Mouse (Mus musculus): ENCODE measurements at regions not wholly inside any gene's neighbourhood (a gene's known extent, or its start where the extent isn't known, plus 50 kb on each side); places are given as distances from the start of the nearest gene placed in this dataset.
A peak's percentile ranks its signal among the peaks of the same experiment; 100 is the strongest.

GRCm38 (mm10) chr17:88326740-88327123, 113.8 kb upstream of the Foxn2 start:
- H3K4me1 ChIP-seq (replicated peaks) = peaks cover 29% of the 10 kb centered on the region
- no peak overlapping the region for H3K9ac ChIP-seq
- peaks cover 14% of the 10 kb centered on the region for H3K9me3 ChIP-seq (replicated peaks)
- no peaks in the 10 kb centered on the region for H3K27me3 ChIP-seq (replicated peaks)
- 83% methylated on average over 4 of the region's 4 CpGs for WGBS
- H3K4me2 ChIP-seq = no peak overlapping the region
- no peak overlapping the region for H3K27ac ChIP-seq (ENCODE audit: poor library complexity, severe bottlenecking)
- no peaks in the 10 kb centered on the region for H3K36me3 ChIP-seq
- H3K4me3 ChIP-seq = no peak overlapping the region
- no peak for ATAC-seq (ENCODE audit: insufficient number of reproducible peaks, low FRiP score)

- Histone ChIP-seq H3K36me3 (no peaks in the 10 kb centered on the region), H3K27me3 (replicated peaks) (no peaks in the 10 kb centered on the region), H3K9me3 (replicated peaks) (peaks cover 14% of the 10 kb centered on the region), H3K9ac (no peak overlapping the region), H3K4me2 (no peak overlapping the region), H3K27ac (ENCODE audit: poor library complexity, severe bottlenecking) (no peak overlapping the region), H3K4me3 (no peak overlapping the region), H3K4me1 (replicated peaks) (peaks cover 29% of the 10 kb centered on the region)
- WGBS = 66% methylated on average over 8 of the region's 8 CpGs
- no peak for ATAC-seq (ENCODE audit: insufficient number of reproducible peaks, low FRiP score)
Measured at GRCm38 (mm10) chr17:88327791-88328190, 112.7 kb upstream of the Foxn2 start.

- Histone ChIP-seq H3K4me2 (no peak overlapping the region), H3K9ac (no peak overlapping the region), H3K27ac (ENCODE audit: poor library complexity, severe bottlenecking) (no peak overlapping the region), H3K36me3 (no peaks in the 10 kb centered on the region), H3K27me3 (replicated peaks) (no peaks in the 10 kb centered on the region), H3K9me3 (replicated peaks) (peaks cover 14% of the 10 kb centered on the region), H3K4me3 (no peak overlapping the region), H3K4me1 (replicated peaks) (peaks cover 29% of the 10 kb centered on the region)
- WGBS = 42% methylated on average over 8 of the region's 8 CpGs
- no peak for ATAC-seq (ENCODE audit: insufficient number of reproducible peaks, low FRiP score)
Measured at GRCm38 (mm10) chr17:88328807-88329206, 111.7 kb upstream of the Foxn2 start.

- Histone ChIP-seq H3K4me1 (replicated peaks) (peaks cover 29% of the 10 kb centered on the region), H3K4me2 (peak overlapping the region; percentile 33), H3K9me3 (replicated peaks) (peaks cover 14% of the 10 kb centered on the region), H3K36me3 (no peaks in the 10 kb centered on the region), H3K27ac (ENCODE audit: poor library complexity, severe bottlenecking) (peak overlapping the region; percentile 28; the same call in 1 of the 2 replicates), H3K9ac (no peak overlapping the region), H3K4me3 (no peak overlapping the region), H3K27me3 (replicated peaks) (no peaks in the 10 kb centered on the region)
- 31% methylated on average over 9 of the region's 9 CpGs for WGBS
- no peak for ATAC-seq (ENCODE audit: insufficient number of reproducible peaks, low FRiP score)
Measured at GRCm38 (mm10) chr17:88329715-88330114, 110.8 kb upstream of the Foxn2 start.

- Histone ChIP-seq H3K4me1 (replicated peaks) (peaks cover 29% of the 10 kb centered on the region), H3K27ac (ENCODE audit: poor library complexity, severe bottlenecking) (peak overlapping the region; percentile 28; the same call in 1 of the 2 replicates)
Measured at GRCm38 (mm10) chr17:88330129-88330528, 110.4 kb upstream of the Foxn2 start.

GRCm38 (mm10) chr17:88333816-88334215, 106.7 kb upstream of the Foxn2 start:
- no peaks in the 10 kb centered on the region for H3K27me3 ChIP-seq (replicated peaks)
- H3K9me3 ChIP-seq (replicated peaks) = peaks cover 14% of the 10 kb centered on the region
- H3K4me1 ChIP-seq (replicated peaks) = peaks cover 16% of the 10 kb centered on the region
- H3K4me2 ChIP-seq = no peak overlapping the region
- H3K9ac ChIP-seq = no peak overlapping the region
- no peak overlapping the region for H3K27ac ChIP-seq (ENCODE audit: poor library complexity, severe bottlenecking)
- no peak overlapping the region for H3K4me3 ChIP-seq
- 48% methylated on average over 4 of the region's 4 CpGs for WGBS
- no peak for ATAC-seq (ENCODE audit: insufficient number of reproducible peaks, low FRiP score)
- H3K36me3 ChIP-seq = no peaks in the 10 kb centered on the region

More at GRCm38 (mm10) chr17:88330129-88330528, 110.4 kb upstream of the Foxn2 start:
- Histone ChIP-seq H3K9me3 (replicated peaks) (peaks cover 14% of the 10 kb centered on the region), H3K27me3 (replicated peaks) (no peaks in the 10 kb centered on the region), H3K36me3 (no peaks in the 10 kb centered on the region), H3K9ac (no peak overlapping the region), H3K4me2 (0 out of 2 replicates have a peak overlapping the region, but pooled peaks have one; percentile 33), H3K4me3 (no peak overlapping the region)
- ATAC-seq (ENCODE audit: insufficient number of reproducible peaks, low FRiP score) = no peak
- WGBS = 79% methylated on average over 2 of the region's 2 CpGs

- Histone ChIP-seq H3K9ac (no peak overlapping the region), H3K36me3 (no peaks in the 10 kb centered on the region), H3K27me3 (replicated peaks) (no peaks in the 10 kb centered on the region), H3K27ac (ENCODE audit: poor library complexity, severe bottlenecking) (no peak overlapping the region), H3K9me3 (replicated peaks) (peaks cover 9% of the 10 kb centered on the region), H3K4me3 (no peak overlapping the region), H3K4me2 (no peak overlapping the region), H3K4me1 (replicated peaks) (peaks cover 2% of the 10 kb centered on the region; the same call in 1 of the 2 replicates)
- ATAC-seq (ENCODE audit: insufficient number of reproducible peaks, low FRiP score) = no peak
- WGBS = 78% methylated on average over 5 of the region's 5 CpGs
Measured at GRCm38 (mm10) chr17:88335271-88335670, 105.2 kb upstream of the Foxn2 start.

- no peak overlapping the region for H3K4me2 ChIP-seq
- 33% methylated on average over 3 of the region's 3 CpGs for WGBS
- H3K4me3 ChIP-seq = no peak overlapping the region
- no peaks in the 10 kb centered on the region for H3K36me3 ChIP-seq
- no peaks in the 10 kb centered on the region; the same call in 1 of the 2 replicates for H3K4me1 ChIP-seq (replicated peaks)
- no peak overlapping the region for H3K27ac ChIP-seq (ENCODE audit: poor library complexity, severe bottlenecking)
- 0 out of 2 replicates have a peak, but pooled peaks cover 2% of the 10 kb centered on the region for H3K9me3 ChIP-seq (replicated peaks)
- H3K27me3 ChIP-seq (replicated peaks) = no peaks in the 10 kb centered on the region
- ATAC-seq (ENCODE audit: insufficient number of reproducible peaks, low FRiP score) = no peak
- no peak overlapping the region for H3K9ac ChIP-seq
Measured at GRCm38 (mm10) chr17:88336140-88336769, 104.3 kb upstream of the Foxn2 start.

GRCm38 (mm10) chr17:88337649-88338404, 102.7 kb upstream of the Foxn2 start:
- Histone ChIP-seq H3K36me3 (no peaks in the 10 kb centered on the region), H3K9ac (no peak overlapping the region), H3K4me1 (replicated peaks) (no peaks in the 10 kb centered on the region; the same call in 1 of the 2 replicates), H3K4me2 (no peak overlapping the region), H3K27me3 (replicated peaks) (no peaks in the 10 kb centered on the region), H3K4me3 (no peak overlapping the region), H3K9me3 (replicated peaks) (no peaks in the 10 kb centered on the region), H3K27ac (ENCODE audit: poor library complexity, severe bottlenecking) (no peak overlapping the region)
- WGBS = 79% methylated on average over 8 of the region's 8 CpGs
- no peak for ATAC-seq (ENCODE audit: insufficient number of reproducible peaks, low FRiP score)

GRCm38 (mm10) chr17:88341141-88341540, 99.4 kb upstream of the Foxn2 start:
- no peak for ATAC-seq (ENCODE audit: insufficient number of reproducible peaks, low FRiP score)
- H3K4me1 ChIP-seq (replicated peaks) = no peaks in the 10 kb centered on the region; the same call in 1 of the 2 replicates
- H3K4me3 ChIP-seq = no peak overlapping the region
- no peaks in the 10 kb centered on the region for H3K9me3 ChIP-seq (replicated peaks)
- no peaks in the 10 kb centered on the region for H3K27me3 ChIP-seq (replicated peaks)
- no peak overlapping the region for H3K4me2 ChIP-seq
- H3K36me3 ChIP-seq = no peaks in the 10 kb centered on the region
- WGBS = 26% methylated on average over 5 of the region's 5 CpGs
- no peak overlapping the region for H3K9ac ChIP-seq
- H3K27ac ChIP-seq (ENCODE audit: poor library complexity, severe bottlenecking) = no peak overlapping the region

GRCm38 (mm10) chr17:88341599-88341998, 98.9 kb upstream of the Foxn2 start:
- ATAC-seq (ENCODE audit: insufficient number of reproducible peaks, low FRiP score) = no peak
- 42% methylated on average over 5 of the region's 5 CpGs for WGBS
- Histone ChIP-seq H3K27me3 (replicated peaks) (no peaks in the 10 kb centered on the region), H3K27ac (ENCODE audit: poor library complexity, severe bottlenecking) (no peak overlapping the region), H3K4me1 (replicated peaks) (no peaks in the 10 kb centered on the region; the same call in 1 of the 2 replicates), H3K9me3 (replicated peaks) (no peaks in the 10 kb centered on the region), H3K4me2 (no peak overlapping the region), H3K36me3 (no peaks in the 10 kb centered on the region), H3K4me3 (no peak overlapping the region), H3K9ac (no peak overlapping the region)
